In genomic region chr16:72221912-72222502, GRCm38 (mm10) we compare ENCODE assay signal across 10 mouse cellular contexts.
DNase-seq lines count a peak whose midpoint lies in the region; ATAC-seq lines count a peak whose summit lies in the region.
"Had no signal": no experiment of that assay in that cellular context is flagged by ENCODE, and none has a peak within 500 bp of the region (broad histone marks: within the 10 kb centered on the region; RNA-seq: fewer than 3 reads in every experiment).

No protein-coding gene starts in this region.

- H3K27ac ChIP-seq in heart, embryonic 13.5 days (replicated peaks): no peak overlapping the region
- peak overlapping the region; percentile 42; the same call in 1 of the 2 replicates for H3K27ac ChIP-seq in hindbrain, embryonic 11.5 days (ENCODE audit: low read depth, low read length)
- H3K27ac ChIP-seq in midbrain, embryonic 14.5 days (replicated peaks; ENCODE audit: low read depth, low read length): peak overlapping the region; percentile 71
- H3K27ac ChIP-seq: limb, embryonic 12.5 days had no signal

- no peak for ATAC-seq in heart, embryonic 13.5 days (ENCODE audit: extremely low read depth, insufficient number of reproducible peaks, low FRiP score, low TSS enrichment)
- ATAC-seq in hindbrain, embryonic 11.5 days (ENCODE audit: low FRiP score): peak; percentile 87
- peak; percentile 89 for ATAC-seq in midbrain, embryonic 14.5 days (ENCODE audit: low FRiP score, low TSS enrichment)

- H3K9ac ChIP-seq in heart, embryonic 13.5 days: peak overlapping the region; percentile 24; the same call in 1 of the 2 replicates
- no peak overlapping the region for H3K9ac ChIP-seq in hindbrain, embryonic 11.5 days (ENCODE audit: low read depth, low read length)
- H3K9ac ChIP-seq in midbrain, embryonic 14.5 days (replicated peaks; ENCODE audit: low read length): no peak overlapping the region
- H3K9ac ChIP-seq: limb, embryonic 12.5 days had no signal

- no peak for DNase-seq in heart, adult 18-20 months
- peak; percentile 71 for DNase-seq in brain, embryonic 18.5 days (ENCODE audit: low read depth, low spot score)
- peak; percentile 48 for DNase-seq in hindbrain, embryonic 11.5 days (ENCODE audit: low spot score)
- peak; percentile 88 for DNase-seq in midbrain, embryonic 14.5 days
- no peak for DNase-seq in liver
- no peak for DNase-seq in adrenal gland, postnatal 36 days
- DNase-seq in ovary, postnatal 36 days (ENCODE audit: low spot score): no peak

- 37% methylated on average over 3 of the region's 3 CpGs for WGBS in heart, embryonic 13.5 days
- WGBS in hindbrain, embryonic 11.5 days: 26% methylated on average over 3 of the region's 3 CpGs
- WGBS in midbrain, embryonic 14.5 days: 2% methylated on average over 3 of the region's 3 CpGs

- no peaks in the 10 kb centered on the region for H3K9me3 ChIP-seq in heart, embryonic 13.5 days
- no peaks in the 10 kb centered on the region for H3K9me3 ChIP-seq in hindbrain, embryonic 11.5 days (ENCODE audit: control insufficient read depth, low read length)
- H3K9me3 ChIP-seq in midbrain, embryonic 14.5 days (ENCODE audit: control insufficient read depth, low read length): no peaks in the 10 kb centered on the region
- H3K9me3 ChIP-seq: limb, embryonic 12.5 days had no signal

- H3K4me3 ChIP-seq in heart, embryonic 13.5 days: no peak overlapping the region
- H3K4me3 ChIP-seq in hindbrain, embryonic 11.5 days (ENCODE audit: low read depth, low read length): no peak overlapping the region
- no peak overlapping the region for H3K4me3 ChIP-seq in midbrain, embryonic 14.5 days (replicated peaks; ENCODE audit: low read depth, low read length)
- H3K4me3 ChIP-seq: limb, embryonic 12.5 days had no signal

- H3K4me1 ChIP-seq in heart, embryonic 13.5 days: peaks cover 10% of the 10 kb centered on the region
- peaks cover 3% of the 10 kb centered on the region; the same call in 1 of the 2 replicates for H3K4me1 ChIP-seq in hindbrain, embryonic 11.5 days (replicated peaks; ENCODE audit: control insufficient read depth, insufficient read depth, low read length)
- peaks cover 13% of the 10 kb centered on the region; the same call in 1 of the 2 replicates for H3K4me1 ChIP-seq in midbrain, embryonic 14.5 days (ENCODE audit: control insufficient read depth, insufficient read depth, low read length)
- H3K4me1 ChIP-seq: limb, embryonic 12.5 days had no signal

- no peak overlapping the region for H3K4me2 ChIP-seq in heart, embryonic 13.5 days
- no peak overlapping the region for H3K4me2 ChIP-seq in hindbrain, embryonic 11.5 days (replicated peaks; ENCODE audit: low read depth, low read length)
- H3K4me2 ChIP-seq in midbrain, embryonic 14.5 days (ENCODE audit: low read length): 0 out of 2 replicates have a peak overlapping the region, but pooled peaks have one; percentile 12
- H3K4me2 ChIP-seq: limb, embryonic 12.5 days had no signal

- H3K36me3 ChIP-seq in heart, embryonic 13.5 days: no peaks in the 10 kb centered on the region
- no peaks in the 10 kb centered on the region for H3K36me3 ChIP-seq in hindbrain, embryonic 11.5 days (ENCODE audit: control insufficient read depth, insufficient read depth, low read length)
- H3K36me3 ChIP-seq in midbrain, embryonic 14.5 days (ENCODE audit: control insufficient read depth, insufficient read depth, low read length): no peaks in the 10 kb centered on the region
- H3K36me3 ChIP-seq: limb, embryonic 12.5 days had no signal

- no peaks in the 10 kb centered on the region for H3K27me3 ChIP-seq in heart, embryonic 13.5 days (replicated peaks)
- no peaks in the 10 kb centered on the region for H3K27me3 ChIP-seq in hindbrain, embryonic 11.5 days (ENCODE audit: control insufficient read depth, insufficient read depth, low read length)
- no peaks in the 10 kb centered on the region for H3K27me3 ChIP-seq in midbrain, embryonic 14.5 days (ENCODE audit: control insufficient read depth, insufficient read depth, low read length)
- H3K27me3 ChIP-seq: CH12.LX; limb, embryonic 12.5 days had no signal

Comparison
In these comparisons a context has a peak if more than half of its experiments do, and no peak if none do; other contexts are left out.
1. DNase-seq: peak in brain, embryonic 18.5 days (single experiment), hindbrain, embryonic 11.5 days (single experiment) and midbrain, embryonic 14.5 days (single experiment); none in heart, adult 18-20 months (0 of 2), liver (single experiment), adrenal gland, postnatal 36 days (0 of 2) and ovary, postnatal 36 days (single experiment).